Mouse (Mus musculus) megakaryocyte, embryonic 14.5 days (primary cell): ENCODE results near the gene Picalm. TPM values are rescaled to one million over a fixed set of nuclear protein-coding genes. Genes with fewer than 3 reads are reported as not detected.
A peak's percentile ranks its signal among the peaks of the same experiment; 100 is the strongest.

Experiments
- H3K27me3 ChIP-seq: replicated peaks from 2 replicates; pipeline ENCODE3; 2012; ENCODE audit warnings: inconsistent platforms
- H3K36me3 ChIP-seq: replicated peaks from 2 replicates; pipeline ENCODE3; 2012; ENCODE audit warnings: low read length, inconsistent platforms, mixed read lengths
- H3K4me1 ChIP-seq: 2 replicates; pipeline ENCODE4 v1.6.1; 2012; ENCODE audit warnings: inconsistent platforms
- H3K4me3 ChIP-seq: replicated peaks from 2 replicates; pipeline ENCODE3; 2012; ENCODE audit warnings: moderate library complexity, mild to moderate bottlenecking, inconsistent platforms
- H3K9me3 ChIP-seq: 2 replicates; pipeline ENCODE4 v1.6.1; 2012; ENCODE audit warnings: inconsistent platforms
- FLI1 ChIP-seq: IDR thresholded peaks from 2 replicates; pipeline ENCODE4 v1.6.1; 2012; ENCODE audit warnings: low read length, inconsistent platforms, mixed read lengths
- GATA1 ChIP-seq: IDR thresholded peaks from 3 replicates; pipeline ENCODE4 v1.6.1; 2012; ENCODE audit warnings: mixed read lengths, low read length, inconsistent platforms, borderline replicate concordance
- polyA plus RNA-seq: library from polyadenylated mRNA; stranded (reverse); fragments of >175 nt; gene quantifications from 2 replicates; pipeline ENCODE4 v1.2.3, GENCODE M21; 2012; ENCODE audit warnings: low replicate concordance; ENCODE audit not compliant: insufficient read depth

Gene Picalm
- polyA plus RNA-seq, 1 experiment, result 47.5 TPM

DNA sequence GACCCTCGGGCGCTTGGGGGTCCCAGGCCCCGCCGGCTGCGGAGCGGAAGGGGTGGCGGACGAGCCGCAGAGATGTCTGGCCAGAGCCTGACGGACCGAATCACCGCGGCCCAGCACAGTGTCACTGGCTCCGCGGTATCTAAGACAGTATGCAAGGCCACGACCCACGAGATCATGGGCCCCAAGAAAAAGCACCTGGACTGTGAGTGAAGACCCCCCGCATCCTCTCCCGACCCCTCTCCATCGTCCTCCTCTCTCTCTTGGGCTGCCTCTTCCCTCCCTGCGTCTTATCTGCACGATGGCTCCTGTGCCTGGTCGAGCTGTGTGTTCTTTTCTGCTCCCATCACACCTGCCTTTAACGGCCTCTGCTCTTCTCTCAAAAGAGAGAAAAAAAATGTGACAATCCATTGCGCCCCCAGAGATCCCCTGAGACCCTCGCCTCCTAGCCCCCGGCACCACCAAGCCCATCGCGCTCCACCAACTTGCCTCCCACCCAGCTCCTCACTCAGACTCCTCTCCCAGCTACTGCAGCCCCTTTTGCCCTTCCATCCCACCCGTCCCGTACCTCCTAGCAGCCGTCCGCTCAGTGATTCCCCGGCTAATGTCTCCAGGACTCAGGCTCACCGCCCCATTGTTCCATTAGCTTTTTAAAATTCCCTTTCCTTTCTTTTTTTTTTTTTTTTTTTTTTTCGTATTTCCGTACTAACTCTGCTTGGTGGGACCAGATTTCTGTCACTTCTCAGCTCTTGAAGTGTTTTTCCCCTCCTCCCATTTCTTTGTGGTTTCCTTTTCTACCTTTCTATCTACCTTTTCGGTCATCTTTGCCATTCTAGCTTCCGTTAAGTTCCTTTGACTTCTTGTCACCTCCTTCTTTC lies 725 bp downstream of the Picalm start:
- Histone ChIP-seq H3K4me3 (peak overlapping the region; percentile 96), H3K4me1 (peaks cover 25% of the 10 kb centered on the region)
- TF ChIP-seq FLI1 (no peak), GATA1 (no peak)

DNA sequence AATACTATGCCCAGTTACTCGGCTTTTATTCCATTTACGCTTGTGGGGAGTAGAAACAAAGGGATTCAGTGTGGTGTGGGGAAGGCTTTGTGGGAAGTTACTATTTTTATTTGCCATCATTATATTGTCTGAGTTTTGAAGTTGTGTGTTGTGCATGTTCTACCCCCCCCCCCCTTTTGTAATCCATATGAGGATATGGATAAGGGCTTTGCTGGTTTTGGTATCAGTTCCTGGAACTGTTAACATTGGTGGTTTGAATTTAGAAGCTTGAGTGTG lies 1.3 kb downstream of the Picalm start:
- peaks cover 29% of the 10 kb centered on the region for H3K4me1 ChIP-seq
- H3K4me3 ChIP-seq, result peak overlapping the region; percentile 96
- peaks cover under 1% of the 10 kb centered on the region for H3K36me3 ChIP-seq
- TF ChIP-seq GATA1, result no peak
- no peak for TF ChIP-seq FLI1
- no peaks in the 10 kb centered on the region for H3K27me3 ChIP-seq
- H3K9me3 ChIP-seq, result no peaks in the 10 kb centered on the region

More for the DNA sequence above, 725 bp downstream of the Picalm start:
- no peaks in the 10 kb centered on the region for H3K9me3 ChIP-seq
- H3K27me3 ChIP-seq, result no peaks in the 10 kb centered on the region
- no peaks in the 10 kb centered on the region for H3K36me3 ChIP-seq

DNA sequence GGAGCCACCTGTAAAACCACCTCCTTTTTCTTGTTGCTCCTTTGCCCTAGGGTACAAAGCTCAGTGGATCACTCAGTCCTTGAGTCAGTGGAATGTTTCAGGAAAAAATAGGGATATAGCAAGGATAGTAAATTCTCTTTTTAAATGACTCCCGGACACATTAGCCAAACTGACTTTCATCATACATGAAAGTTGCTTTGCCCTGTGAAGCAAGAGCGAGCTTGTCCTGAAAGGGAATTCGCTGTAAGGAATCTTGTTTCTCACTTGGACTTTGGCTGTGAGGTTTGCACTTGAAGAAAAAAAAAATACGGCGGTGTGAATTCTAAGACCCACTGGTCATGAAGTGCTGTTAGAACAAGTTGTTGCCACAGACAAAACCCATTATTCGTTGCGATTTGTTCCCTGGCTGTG lies 1.8 kb downstream of the Picalm start:
- H3K36me3 ChIP-seq, result peaks cover 5% of the 10 kb centered on the region
- H3K4me3 ChIP-seq, result peak overlapping the region; percentile 96
- H3K4me1 ChIP-seq, result peaks cover 34% of the 10 kb centered on the region
- no peaks in the 10 kb centered on the region for H3K9me3 ChIP-seq
- TF ChIP-seq FLI1 (no peak), GATA1 (no peak)
- no peaks in the 10 kb centered on the region for H3K27me3 ChIP-seq

DNA sequence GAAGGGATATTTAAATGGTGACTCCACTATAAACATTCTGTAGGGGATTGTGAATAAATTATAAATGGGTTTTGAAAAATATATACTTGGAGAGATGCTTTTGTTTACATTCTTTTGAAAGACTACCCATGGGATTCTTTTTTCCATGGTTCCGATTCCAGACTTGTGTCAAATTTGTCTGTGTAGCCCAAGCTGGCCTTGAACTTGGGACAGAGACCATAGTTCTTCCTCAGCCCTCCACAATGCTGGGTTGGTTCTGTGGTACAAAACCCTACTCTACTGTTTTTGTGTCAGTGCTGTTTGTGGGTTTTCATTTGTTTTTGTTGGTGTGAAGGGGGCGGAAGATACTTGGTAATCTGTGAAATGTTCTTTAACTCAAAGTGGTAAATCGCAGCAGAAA lies 2.3 kb downstream of the Picalm start:
- TF ChIP-seq FLI1 (no peak), GATA1 (no peak)
- Histone ChIP-seq H3K9me3 (no peaks in the 10 kb centered on the region), H3K27me3 (no peaks in the 10 kb centered on the region), H3K4me3 (peak overlapping the region; percentile 96), H3K36me3 (peaks cover 5% of the 10 kb centered on the region), H3K4me1 (peaks cover 37% of the 10 kb centered on the region)

DNA sequence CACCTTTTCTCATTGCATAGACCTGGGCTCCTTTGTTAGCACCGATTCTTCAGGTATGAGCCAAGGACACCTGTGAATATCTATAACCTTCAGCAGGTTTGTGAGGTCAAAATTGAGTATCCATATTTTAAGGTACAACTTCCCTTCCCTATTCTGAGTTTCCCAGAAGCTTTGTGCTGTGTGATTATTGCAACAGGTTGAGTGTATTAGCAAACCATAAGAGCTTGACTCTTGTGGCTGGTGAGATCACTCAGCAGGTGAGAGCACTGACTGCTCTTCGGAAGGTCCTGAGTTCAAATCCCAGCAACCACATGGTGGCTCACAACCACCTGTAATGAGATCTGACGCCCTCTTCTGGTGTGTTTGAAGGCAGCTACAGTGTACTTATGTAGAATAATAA lies 6.7 kb downstream of the Picalm start:
- Histone ChIP-seq H3K4me1 (peaks cover 63% of the 10 kb centered on the region), H3K9me3 (no peaks in the 10 kb centered on the region), H3K36me3 (peaks cover 5% of the 10 kb centered on the region), H3K27me3 (no peaks in the 10 kb centered on the region), H3K4me3 (no peak overlapping the region)
- no peak for TF ChIP-seq FLI1
- TF ChIP-seq GATA1, result no peak

DNA sequence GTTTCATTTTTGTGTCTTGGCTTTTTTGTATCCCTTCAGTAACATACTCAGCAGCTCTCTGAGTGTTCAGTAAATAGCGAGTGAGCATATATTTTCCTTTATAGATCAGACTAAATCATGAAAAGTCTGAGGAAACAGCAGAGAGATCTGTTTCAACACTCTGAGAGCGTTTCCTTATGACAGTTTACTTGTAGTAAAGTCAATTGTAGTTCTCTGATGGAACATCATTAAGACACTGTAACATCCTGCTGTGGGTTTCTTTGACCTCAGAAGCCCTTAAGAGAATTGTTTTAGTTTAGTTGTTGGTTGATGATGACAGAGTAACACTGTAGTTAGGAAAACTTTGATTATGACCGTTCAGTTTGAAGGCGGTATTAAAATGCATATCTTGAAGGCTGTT lies 8.3 kb downstream of the Picalm start:
- Histone ChIP-seq H3K9me3 (no peaks in the 10 kb centered on the region), H3K36me3 (peaks cover 5% of the 10 kb centered on the region), H3K27me3 (no peaks in the 10 kb centered on the region), H3K4me3 (no peak overlapping the region), H3K4me1 (peaks cover 68% of the 10 kb centered on the region)
- TF ChIP-seq GATA1 (no peak), FLI1 (no peak)

DNA sequence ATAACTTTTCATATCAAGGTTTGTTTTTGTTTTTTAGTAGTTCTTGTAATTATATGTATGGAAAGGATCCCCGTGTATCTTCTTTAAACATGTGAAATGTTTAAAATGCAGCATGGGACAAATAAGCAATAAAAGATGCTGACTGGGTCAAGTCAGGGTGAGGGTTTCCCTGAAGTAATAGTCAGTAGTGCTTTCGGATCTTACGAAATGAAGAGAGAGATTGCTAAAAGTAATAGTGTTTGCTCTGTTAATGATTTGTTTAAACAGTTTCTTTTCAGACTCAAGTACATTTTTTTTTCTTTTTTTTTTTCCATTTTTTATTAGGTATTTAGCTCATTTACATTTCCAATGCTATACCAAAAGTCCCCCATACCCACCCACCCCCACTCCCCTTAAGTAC lies 10.3 kb downstream of the Picalm start:
- peaks cover 80% of the 10 kb centered on the region for H3K4me1 ChIP-seq
- TF ChIP-seq GATA1 (no peak), FLI1 (no peak)

DNA sequence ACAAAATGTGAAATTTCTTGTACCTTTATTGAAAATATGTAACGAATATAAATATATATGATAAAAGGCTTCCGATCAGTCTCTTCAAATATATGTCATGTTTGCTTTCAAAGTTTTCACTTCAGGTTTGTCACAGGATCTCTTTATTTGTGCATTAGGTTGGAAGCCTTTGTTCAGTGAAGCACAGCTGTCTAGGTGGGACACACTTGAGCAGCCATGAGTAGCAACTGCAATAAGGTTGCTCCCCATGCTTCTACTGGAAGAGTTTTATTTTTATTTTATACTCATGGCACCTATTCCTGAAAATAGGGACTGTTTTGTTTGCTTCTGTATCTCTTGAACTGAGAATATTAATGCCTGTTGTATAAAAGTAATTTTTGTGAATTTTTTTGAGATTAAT lies 14.3 kb downstream of the Picalm start:
- Histone ChIP-seq H3K9me3 (no peaks in the 10 kb centered on the region), H3K4me3 (no peak overlapping the region), H3K4me1 (peaks cover 86% of the 10 kb centered on the region), H3K27me3 (no peaks in the 10 kb centered on the region), H3K36me3 (peaks cover 5% of the 10 kb centered on the region)
- TF ChIP-seq FLI1 (no peak), GATA1 (no peak)

More for the DNA sequence above, 10.3 kb downstream of the Picalm start:
- Histone ChIP-seq H3K9me3 (no peaks in the 10 kb centered on the region), H3K4me3 (no peak overlapping the region), H3K27me3 (no peaks in the 10 kb centered on the region), H3K36me3 (peaks cover 5% of the 10 kb centered on the region)

DNA sequence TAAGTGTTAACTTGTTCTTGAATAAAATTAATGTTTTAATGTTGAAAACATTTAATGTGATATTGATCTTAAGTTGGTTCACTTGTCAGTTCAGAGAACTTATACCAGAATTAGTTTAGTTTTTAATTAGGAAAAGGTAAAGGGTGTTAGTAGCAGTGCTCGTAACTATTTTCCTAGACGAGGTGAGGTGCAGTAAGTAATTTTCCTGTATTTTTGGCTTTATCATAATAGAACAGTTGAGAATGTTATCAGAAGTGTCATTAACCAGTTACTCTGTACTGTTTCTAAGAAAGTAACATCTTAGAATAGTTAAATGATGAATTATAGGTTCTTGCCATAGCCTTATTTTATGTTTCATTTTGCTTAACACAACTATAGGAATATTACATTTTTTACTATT lies 15.0 kb downstream of the Picalm start:
- H3K9me3 ChIP-seq, result no peaks in the 10 kb centered on the region
- TF ChIP-seq FLI1 (no peak), GATA1 (no peak)
- H3K4me1 ChIP-seq, result peaks cover 80% of the 10 kb centered on the region
- no peaks in the 10 kb centered on the region for H3K27me3 ChIP-seq
- H3K4me3 ChIP-seq, result no peak overlapping the region
- H3K36me3 ChIP-seq, result peaks cover 6% of the 10 kb centered on the region

DNA sequence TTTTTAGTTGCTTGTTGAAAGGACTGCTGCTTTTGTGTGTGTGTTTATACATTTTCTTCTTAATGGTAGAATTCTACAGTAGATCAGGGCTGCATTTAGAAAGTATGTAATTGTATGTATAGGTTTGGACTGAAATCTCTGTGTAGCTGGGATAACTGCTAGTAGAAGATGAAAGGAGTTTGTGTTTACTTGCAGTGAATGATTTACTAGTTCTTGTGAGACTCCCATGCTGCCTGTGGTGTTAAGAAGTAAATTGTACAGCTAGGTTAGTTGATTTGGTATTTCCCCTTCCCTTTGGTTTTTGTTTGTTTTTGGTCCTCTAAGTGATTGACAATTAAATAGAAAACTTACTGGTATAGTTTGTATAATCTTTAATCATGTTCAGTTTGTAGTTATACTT lies 15.4 kb downstream of the Picalm start:
- peaks cover 6% of the 10 kb centered on the region for H3K36me3 ChIP-seq
- H3K27me3 ChIP-seq, result no peaks in the 10 kb centered on the region
- peak overlapping the region; percentile 70 for H3K4me3 ChIP-seq
- H3K4me1 ChIP-seq, result peaks cover 76% of the 10 kb centered on the region
- TF ChIP-seq GATA1 (no peak), FLI1 (no peak)
- H3K9me3 ChIP-seq, result no peaks in the 10 kb centered on the region

DNA sequence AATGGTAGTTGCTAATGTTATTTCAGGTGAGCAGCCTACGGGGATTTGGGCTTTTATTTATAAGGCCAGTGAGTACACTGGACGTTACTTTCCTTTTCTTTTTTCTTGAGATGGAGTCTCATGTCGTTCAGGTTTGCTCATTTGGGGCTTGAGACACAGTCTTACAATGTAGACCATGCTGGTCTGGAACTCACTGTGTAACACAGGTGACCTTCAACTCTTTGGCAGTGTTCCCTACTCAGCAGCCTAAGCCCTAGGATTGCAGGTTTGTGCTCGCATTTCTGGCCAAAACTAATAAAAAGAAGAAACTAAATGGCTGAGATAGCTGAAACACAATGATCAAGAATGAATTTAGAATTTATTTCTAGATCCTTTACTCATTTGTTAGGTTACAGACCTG lies 15.9 kb downstream of the Picalm start:
- TF ChIP-seq FLI1 (no peak), GATA1 (no peak)
- H3K4me3 ChIP-seq, result peak overlapping the region; percentile 86
- H3K4me1 ChIP-seq, result peaks cover 74% of the 10 kb centered on the region
- H3K9me3 ChIP-seq, result no peaks in the 10 kb centered on the region
- no peaks in the 10 kb centered on the region for H3K27me3 ChIP-seq
- peaks cover 7% of the 10 kb centered on the region for H3K36me3 ChIP-seq
